Mouse (Mus musculus) heart, postnatal 10 days (tissue): Measurements from ENCODE around the gene Cryzl2. TPM values are rescaled to one million over a fixed set of nuclear protein-coding genes. Genes with fewer than 3 reads are reported as not detected.

Experiments used
- DNase-seq, 2 experiments: peaks; one replicate each; pipeline ENCODE4 v3.0.0; 2021
- intact Hi-C: fragments of 180-260 bp; cut with DNase I; formaldehyde crosslinking; loops from one replicate; pipeline ENCODE4 v1.15.1; 2025
- total RNA-seq, 2 experiments: library from RNA; stranded (reverse); gene quantifications; 2 replicates each; pipeline ENCODE4 v1.2.3; 2021

Cryzl2 gene
- total RNA-seq, 2 experiments from 2014 or later = 15.4 to 17.4 TPM

- intact Hi-C loops = no loop called here
Measured at GRCm38 (mm10) chr1:157439973-157440641, 18.3 kb upstream of the Cryzl2 start.

GRCm38 (mm10) chr1:157443026-157443722 lies 15.2 kb upstream of the Cryzl2 start:
- DNase-seq = peak; percentile 73 to 82
- intact Hi-C loops = no loop called here

More at GRCm38 (mm10) chr1:157439973-157440641, 18.3 kb upstream of the Cryzl2 start:
- no peak for DNase-seq

- peak; percentile 45 to 48 for DNase-seq
- intact Hi-C loops = loop anchor here (2.0 kb wide), 1 partner anchor 27 kb away; no protein-coding TSS in a partner anchor
Measured at GRCm38 (mm10) chr1:157443723-157444561, 14.4 kb upstream of the Cryzl2 start.

GRCm38 (mm10) chr1:157444632-157445300 lies 13.6 kb upstream of the Cryzl2 start:
- intact Hi-C loops = loop anchor here (2.0 kb wide), 1 partner anchor 28 kb away; no protein-coding TSS in a partner anchor
- no peak for DNase-seq

GRCm38 (mm10) chr1:157445398-157445910 lies 12.9 kb upstream of the Cryzl2 start:
- intact Hi-C loops = loop anchor here (2.0 kb wide), 1 partner anchor 29 kb away; no protein-coding TSS in a partner anchor
- no peak for DNase-seq

GRCm38 (mm10) chr1:157446325-157446724 lies 12.1 kb upstream of the Cryzl2 start:
- DNase-seq = peak; percentile 86 to 88
- intact Hi-C loops = loop anchor here (2.0 kb wide), 1 partner anchor 148 kb away; no protein-coding TSS in a partner anchor

- DNase-seq = no peak
- intact Hi-C loops = loop anchor here (2.0 kb wide), 1 partner anchor 148 kb away; no protein-coding TSS in a partner anchor
Measured at GRCm38 (mm10) chr1:157447142-157447541, 11.2 kb upstream of the Cryzl2 start.

- DNase-seq = peak in 1 of 2 experiments; percentile 34
- intact Hi-C loops = no loop called here
Measured at GRCm38 (mm10) chr1:157448164-157448804, 10.1 kb upstream of the Cryzl2 start.

GRCm38 (mm10) chr1:157448805-157449188 lies 9.6 kb upstream of the Cryzl2 start:
- peak; percentile 41 to 48 for DNase-seq
- intact Hi-C loops = no loop called here

GRCm38 (mm10) chr1:157449532-157449931 lies 8.8 kb upstream of the Cryzl2 start:
- intact Hi-C loops = no loop called here
- peak; percentile 46 to 53 for DNase-seq

GRCm38 (mm10) chr1:157449981-157450636 lies 8.3 kb upstream of the Cryzl2 start:
- DNase-seq = peak; percentile 75 to 76
- intact Hi-C loops = no loop called here

GRCm38 (mm10) chr1:157452284-157452683 lies 6.1 kb upstream of the Cryzl2 start:
- intact Hi-C loops = no loop called here
- no peak for DNase-seq

GRCm38 (mm10) chr1:157452759-157453549 lies 5.4 kb upstream of the Cryzl2 start:
- intact Hi-C loops = no loop called here

GRCm38 (mm10) chr1:157454876-157455275 lies 3.5 kb upstream of the Cryzl2 start:
- no peak for DNase-seq
- intact Hi-C loops = loop anchor here (5.0 kb wide), 1 partner anchor 368 kb away; no protein-coding TSS in a partner anchor

More at GRCm38 (mm10) chr1:157452759-157453549, 5.4 kb upstream of the Cryzl2 start:
- no peak for DNase-seq

GRCm38 (mm10) chr1:157457789-157458188 lies 588 bp upstream of the Cryzl2 start:
- no peak for DNase-seq
- intact Hi-C loops = loop anchor here (2.0 to 5.0 kb wide), 2 partner anchors 47 to 370 kb away; no protein-coding TSS in a partner anchor

GRCm38 (mm10) chr1:157459904-157460303 lies 1.5 kb downstream of the Cryzl2 start:
- intact Hi-C loops = loop anchor here (1.0 to 10.0 kb wide), 4 partner anchors 49 to 373 kb away; no protein-coding TSS in a partner anchor
- no peak for DNase-seq

- no peak for DNase-seq
- intact Hi-C loops = loop anchor here (10.0 kb wide), 1 partner anchor 306 kb away; no protein-coding TSS in a partner anchor
Measured at GRCm38 (mm10) chr1:157461276-157461675, 2.9 kb downstream of the Cryzl2 start.

GRCm38 (mm10) chr1:157462336-157462735 lies 4.0 kb downstream of the Cryzl2 start:
- intact Hi-C loops = loop anchor here (10.0 kb wide), 1 partner anchor 308 kb away; no protein-coding TSS in a partner anchor
- no peak for DNase-seq
